Mouse (Mus musculus): ENCODE results near the gene Zbtb22. TPM values are rescaled to one million over a fixed set of nuclear protein-coding genes. Genes with fewer than 3 reads are reported as not detected.
"Not testable (repeated sequence)": the region's sequence is repeated elsewhere in the genome, so short reads cannot be mapped to it uniquely, and the experiment has no call there.

Gene Zbtb22
- 13.8 and 14.9 TPM in 2 replicates for polyA plus RNA-seq (2015; fragmentation: Nextera tagmentation; extraction: Ambion mirVana)

DNA sequence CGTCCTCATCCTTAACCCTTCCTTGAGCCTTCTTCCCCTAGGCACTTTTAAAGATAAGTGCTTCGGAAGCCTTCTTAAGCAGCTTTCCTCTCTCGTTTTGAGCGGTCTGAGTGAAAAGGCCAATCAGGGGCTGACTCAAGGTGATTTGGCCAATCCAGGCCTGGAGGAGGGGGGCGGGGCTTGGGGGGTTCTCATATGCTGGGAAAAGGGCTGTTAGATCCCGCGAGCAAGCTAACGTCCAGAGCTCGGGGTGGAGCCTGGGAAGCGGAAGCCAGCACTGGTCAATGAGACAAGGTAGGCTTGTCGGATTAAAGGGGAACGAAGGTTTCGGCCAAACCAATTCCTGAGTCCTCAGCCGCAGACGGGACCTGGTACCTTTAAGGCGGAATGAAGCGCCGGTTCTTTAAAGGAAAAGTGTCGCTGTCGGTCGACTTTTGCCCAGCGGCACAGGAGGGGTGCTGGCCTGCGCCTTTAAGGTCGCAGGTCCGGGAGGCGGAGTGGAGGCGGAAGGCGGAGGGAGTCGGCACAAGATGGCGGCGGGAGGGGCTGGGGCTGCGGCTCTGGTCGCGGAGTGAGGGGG is at the start of gene Zbtb22, which contains the start of gene Tapbp:
Zbtb22 (plus strand) TSS at position 234 of the 580 bp plus-strand sequence.
Tapbp (plus strand) TSS at position 229 of the 580 bp plus-strand sequence.
- DNase-seq (ENCODE audit: low spot score): peak; percentile 97

DNA sequence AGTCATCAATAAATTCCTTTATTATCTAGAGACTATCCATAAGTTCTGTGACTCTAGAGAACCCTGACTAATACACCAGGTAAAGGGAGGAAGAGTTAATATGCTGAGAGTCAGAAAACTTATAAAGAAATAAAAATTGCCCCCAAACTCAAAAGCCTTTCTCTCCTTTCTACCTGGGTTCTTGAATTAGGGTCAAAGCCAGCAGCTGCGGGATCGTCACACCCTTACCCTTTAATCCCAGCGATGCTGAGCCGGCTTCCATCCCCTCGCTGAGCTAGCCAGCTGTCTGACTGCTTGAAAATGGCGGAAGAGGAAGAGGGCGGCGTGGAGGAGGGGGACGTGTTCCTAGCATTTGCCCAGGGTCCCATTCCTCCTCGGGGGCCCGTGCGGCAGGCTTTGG is 42.2 kb upstream of the Zbtb22 start, which contains the start of gene Gm7029:
Gm7029 (plus strand) TSS at position 301 of the 400 bp plus-strand sequence.
- DNase-seq (ENCODE audit: low spot score): not testable (repeated sequence)

DNA sequence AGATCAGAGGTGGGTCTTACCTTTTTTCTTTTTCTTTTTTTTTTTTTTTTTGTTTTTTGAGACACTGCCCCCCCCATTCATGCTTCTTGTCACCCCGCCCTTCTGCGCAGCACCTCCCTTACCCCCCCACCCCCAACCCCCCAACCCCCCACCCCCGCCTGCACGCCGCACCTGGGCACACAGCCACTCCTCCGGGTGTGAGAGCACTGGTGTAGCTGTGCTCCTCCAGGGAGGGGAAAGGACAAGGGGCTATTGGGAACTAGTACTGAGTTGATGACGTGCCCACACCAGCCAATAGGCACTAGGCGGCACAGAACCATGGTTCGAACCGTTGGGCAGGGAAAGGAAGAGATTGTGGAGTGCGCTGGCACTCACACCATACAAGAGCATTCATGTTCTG is 41.3 kb upstream of the Zbtb22 start:
- no peak for DNase-seq (ENCODE audit: low spot score)

DNA sequence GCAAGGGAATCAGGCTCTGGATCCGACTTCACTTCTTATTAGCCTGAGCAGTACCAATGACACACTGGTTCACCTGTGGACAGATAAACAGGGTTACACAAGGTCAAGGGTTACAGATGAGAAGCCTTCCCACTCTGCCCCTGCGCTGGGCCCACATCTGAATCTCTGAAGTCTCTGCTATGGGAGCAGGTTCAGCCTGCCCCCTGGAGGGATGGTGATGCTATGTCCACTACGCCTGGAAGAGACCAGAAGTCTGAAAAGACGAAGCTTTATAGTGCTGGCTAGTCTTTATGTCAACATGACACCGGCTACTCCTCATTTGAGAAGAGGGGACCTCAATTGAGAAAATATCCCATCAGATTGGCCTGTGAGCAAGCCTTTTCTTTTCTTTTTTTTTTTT is 39.9 kb upstream of the Zbtb22 start:
- DNase-seq (ENCODE audit: low spot score): not testable (repeated sequence)

DNA sequence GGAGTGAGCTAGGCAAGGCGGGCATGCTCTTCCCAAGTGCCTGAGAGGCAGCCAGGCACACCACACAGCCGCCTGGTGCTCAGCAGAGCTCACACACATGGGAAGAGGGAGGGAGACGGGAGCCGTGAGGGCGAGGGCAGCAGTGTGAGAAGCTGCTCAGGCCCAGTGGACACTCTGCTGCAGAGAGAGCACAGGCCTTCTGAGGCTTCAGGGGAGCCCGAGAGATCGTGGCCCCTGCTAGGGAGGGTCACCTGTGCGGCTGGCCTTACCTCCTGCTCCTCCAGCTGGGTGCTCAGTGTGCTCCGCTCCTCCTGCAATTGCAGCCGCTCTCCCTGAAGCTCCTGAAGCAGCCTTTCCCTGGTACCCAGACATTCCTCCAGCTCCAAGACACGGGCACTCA is 31.4 kb upstream of the Zbtb22 start:
- DNase-seq (ENCODE audit: low spot score): not testable (repeated sequence)

DNA sequence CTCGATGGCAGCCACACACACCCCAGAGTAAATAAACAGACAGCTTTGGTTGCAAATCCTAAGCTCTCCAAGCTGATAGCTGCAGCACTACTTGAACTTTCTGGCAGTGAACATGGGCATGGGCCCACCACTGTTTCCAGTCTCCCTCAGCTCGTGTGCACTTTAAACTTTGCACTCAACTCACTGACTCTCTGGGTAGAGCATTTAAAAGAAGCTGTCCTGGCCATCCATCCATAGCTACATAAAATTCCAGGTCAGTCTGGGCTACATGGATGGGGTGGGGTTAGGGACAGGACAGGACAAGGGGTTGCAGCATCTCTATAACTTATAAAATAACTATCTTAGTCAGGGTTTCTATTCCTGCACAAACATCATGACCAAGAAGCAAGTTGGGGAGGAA is 27.9 kb upstream of the Zbtb22 start:
- not testable (repeated sequence) for DNase-seq (ENCODE audit: low spot score)

DNA sequence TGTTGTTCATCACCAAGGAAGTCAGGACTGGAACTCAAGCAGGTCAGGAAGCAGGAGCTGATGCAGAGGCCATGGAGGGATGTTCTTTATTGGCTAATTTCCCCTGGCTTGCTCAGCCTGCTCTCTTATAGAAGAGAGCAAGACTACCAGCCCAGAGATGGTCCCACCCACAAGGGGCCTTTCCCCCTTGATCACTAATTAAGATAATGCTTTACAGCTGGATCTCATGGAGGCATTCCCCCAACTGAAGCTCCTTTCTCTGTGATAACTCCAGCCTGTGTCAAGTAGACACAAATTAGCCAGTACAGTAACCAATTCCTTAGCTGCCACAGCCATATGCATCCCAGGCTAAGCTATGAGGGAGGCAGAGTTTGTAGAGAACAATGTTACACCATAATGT is 27.5 kb upstream of the Zbtb22 start:
- not testable (repeated sequence) for DNase-seq (ENCODE audit: low spot score)

DNA sequence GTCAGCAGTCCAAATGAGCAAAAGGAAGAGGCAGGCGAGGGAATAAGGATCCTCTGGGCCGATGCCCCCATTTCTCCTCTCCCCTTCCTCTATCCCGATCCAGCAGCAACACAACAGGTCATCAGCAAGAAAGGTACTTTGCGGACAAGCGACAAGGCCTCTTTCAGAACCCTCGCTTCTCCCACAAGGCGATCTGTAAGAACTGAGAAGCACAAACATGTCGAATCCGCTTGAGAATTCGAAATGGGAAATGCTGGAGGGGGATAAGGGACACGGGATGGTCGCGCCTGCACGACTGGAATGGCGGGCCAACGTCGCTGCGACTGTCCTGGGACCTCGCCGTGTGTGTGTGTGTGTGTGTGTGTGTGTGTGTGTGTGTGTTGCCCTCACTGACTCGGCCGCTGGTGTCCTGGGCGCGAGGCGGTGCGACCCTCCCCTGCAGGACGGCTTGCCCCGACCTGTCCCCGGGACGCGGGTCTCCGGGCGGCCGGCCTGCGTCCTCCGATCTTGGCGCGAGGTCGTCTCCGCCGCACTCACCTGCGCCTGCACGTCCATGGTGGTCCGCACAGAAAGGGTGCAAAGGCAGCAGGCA is 25.7 kb upstream of the Zbtb22 start:
- DNase-seq (ENCODE audit: low spot score): peak; percentile 2

DNA sequence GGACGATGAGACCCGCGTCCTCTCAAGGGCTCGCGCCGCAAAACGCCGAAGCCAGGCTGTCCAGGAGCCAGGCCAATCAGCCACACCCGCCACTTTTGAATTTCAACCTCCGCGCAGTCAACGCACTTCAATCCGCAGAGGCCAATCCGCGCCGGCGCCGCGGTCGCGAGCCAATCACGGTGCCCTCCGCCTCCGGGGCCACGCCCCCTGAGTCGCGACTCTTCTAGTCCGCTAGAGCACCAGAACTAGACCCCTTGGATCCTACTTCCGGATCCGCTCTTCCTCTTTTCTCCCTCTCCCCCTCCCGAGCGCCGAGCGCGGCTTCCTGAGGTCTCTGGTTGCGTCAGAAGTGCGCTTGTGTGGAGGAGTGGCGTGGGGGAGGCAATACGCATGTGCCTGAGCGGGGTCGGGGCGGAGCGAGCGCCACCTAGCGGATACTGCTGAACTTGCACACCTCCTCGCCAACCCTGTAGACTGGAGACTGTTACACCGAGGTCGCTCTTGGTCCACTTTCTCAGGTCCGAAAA is 25.1 kb upstream of the Zbtb22 start, which contains the start of gene Kifc1:
Kifc1 (minus strand) TSS at position 129 of the 527 bp plus-strand sequence.
- peak; percentile 100 for DNase-seq (ENCODE audit: low spot score)

DNA sequence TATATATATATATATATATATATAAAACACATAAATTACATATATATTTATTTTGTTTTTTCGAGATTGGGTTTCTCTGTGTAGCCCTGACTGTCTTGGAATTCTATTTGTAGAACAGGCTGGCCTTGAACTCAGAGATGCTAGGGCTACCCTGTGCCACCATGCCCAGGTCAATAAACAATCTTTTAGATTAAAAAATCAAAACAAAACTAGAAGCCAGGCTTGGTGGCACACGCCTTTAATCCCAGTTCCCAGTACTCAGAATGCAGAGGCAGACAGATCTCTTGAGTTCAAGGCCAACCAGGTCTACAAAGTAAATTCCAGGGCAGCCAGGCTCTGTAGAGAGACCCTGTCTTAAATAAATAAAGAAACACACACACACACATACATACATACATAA is 24.3 kb upstream of the Zbtb22 start:
- DNase-seq (ENCODE audit: low spot score): no peak

DNA sequence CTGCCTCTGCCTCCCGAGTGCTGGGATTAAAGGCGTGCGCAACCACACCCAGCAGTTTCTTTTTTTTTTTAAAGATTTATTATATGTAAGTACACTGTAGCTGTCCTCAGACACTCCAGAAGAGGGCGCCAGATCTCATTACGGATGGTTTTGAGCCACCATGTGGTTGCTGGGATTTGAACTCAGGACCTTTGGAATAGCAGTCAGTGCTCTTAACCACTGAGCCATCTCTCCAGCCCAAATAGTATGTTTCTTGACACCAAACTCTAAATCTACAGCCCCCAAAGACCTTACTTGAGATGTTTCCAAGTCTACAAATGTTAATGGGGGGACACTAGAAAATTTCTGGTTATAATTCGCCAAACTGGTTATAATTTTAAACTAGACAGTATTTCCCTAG is 23.8 kb upstream of the Zbtb22 start:
- DNase-seq (ENCODE audit: low spot score): not testable (repeated sequence)

DNA sequence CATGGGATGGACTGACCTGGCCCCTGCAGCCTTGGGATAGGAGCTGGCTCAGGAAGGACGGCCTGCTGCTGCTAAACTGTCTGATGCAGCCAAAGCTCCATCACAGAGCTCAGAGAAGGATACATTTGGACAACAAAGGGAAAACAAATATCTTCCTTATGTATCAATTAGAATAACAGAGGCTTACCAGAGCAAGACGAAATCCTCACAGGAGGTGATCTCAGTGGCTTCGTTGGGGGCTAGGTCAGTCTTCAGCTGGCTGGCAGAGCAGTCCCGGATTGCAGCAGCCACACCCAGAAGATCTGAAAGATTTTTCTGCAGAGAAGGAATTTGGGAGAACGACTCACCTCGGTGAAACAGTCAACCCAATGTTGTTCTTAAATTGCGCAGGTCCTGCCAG is 23.3 kb upstream of the Zbtb22 start:
- no peak for DNase-seq (ENCODE audit: low spot score)

DNA sequence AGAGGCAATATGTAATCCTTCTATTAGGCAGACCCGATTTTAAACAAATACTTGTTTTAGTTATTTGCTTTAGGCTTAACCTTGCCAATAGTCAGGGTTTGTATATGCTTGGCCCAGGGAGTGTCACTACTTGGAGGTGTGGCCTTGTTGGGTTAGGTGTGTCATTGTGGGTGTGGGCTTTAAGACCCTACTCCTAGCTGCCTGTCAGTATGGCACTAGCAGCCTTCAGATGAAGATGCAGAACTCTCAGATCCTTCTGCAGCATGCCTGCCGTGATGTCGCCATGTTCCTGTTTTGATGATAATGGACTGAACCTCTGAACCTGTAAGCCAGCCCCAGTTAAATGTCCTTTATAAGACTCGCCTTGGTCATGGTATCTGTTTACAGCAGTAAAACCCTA is 22.7 kb upstream of the Zbtb22 start:
- not testable (repeated sequence) for DNase-seq (ENCODE audit: low spot score)

DNA sequence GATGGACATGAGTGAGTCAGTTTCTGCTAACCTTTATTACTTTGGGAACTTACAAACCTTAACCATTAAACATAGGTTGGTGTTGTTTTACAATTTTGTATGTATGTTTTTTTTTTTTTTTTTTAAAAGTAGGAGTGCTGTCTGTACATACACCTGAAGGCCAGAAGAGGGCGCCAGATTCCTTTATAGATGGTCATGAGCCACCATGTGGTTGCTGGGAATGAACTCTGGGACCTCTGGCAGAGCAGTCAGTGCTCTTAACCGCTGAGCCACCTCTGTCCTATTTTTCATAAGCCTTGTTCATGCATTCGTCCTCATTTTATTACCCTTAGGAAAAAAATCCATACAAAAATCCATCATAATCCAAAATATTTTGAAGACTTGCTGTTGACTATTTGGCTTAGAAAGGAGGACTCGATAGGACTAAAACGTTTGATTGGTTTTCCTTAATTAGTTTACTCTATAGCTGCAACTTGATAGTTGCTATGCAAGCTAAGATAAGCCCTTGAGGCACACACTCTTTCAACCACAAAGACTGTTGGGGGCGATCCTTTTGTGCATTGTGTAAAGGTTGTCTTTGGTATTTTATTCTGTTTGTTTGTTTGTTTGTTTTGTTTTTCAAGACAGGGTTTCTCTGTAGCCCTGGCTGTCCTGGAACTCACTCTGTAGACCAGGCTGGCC is 18.4 kb upstream of the Zbtb22 start:
- DNase-seq (ENCODE audit: low spot score): peak; percentile 73

DNA sequence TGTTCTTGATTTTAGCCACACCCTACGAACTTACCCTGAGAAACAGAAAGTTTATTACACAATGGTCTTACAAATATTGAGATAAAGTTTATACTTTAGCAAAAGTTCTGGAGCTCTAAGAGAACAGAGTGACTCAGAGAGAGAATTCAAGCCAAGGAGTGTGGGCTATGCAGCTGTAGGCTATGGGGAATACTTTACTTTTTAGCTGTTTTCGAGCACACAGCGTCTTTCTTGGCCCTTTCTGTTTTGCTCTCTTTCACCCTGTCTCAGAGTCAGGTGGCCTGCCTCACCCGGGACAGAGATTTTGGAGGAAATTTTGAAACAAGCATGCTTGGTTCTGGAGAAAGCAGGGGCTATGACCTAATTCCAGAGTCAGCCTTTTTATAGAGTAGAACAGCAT is 17.5 kb upstream of the Zbtb22 start:
- DNase-seq (ENCODE audit: low spot score): not testable (repeated sequence)

DNA sequence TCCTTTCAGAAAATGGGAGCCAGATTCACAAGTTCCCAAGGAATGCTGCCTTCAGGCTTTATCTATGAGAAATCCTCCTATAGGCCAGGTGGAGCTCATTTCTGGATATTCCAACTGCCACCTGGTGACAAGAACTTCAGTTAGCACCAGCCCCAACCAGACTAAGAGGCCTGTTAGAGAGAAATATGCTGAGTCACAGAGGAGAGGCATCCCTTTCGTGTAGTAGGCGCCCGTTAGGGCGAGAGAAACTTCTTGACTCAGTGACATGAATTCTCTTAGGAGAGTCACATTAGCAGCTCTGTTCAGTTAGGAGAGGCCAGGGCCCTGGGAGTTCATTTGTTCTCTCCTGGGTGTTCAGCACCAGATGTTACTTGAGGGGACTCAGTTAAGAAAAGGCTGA is 16.1 kb upstream of the Zbtb22 start:
- no peak for DNase-seq (ENCODE audit: low spot score)

DNA sequence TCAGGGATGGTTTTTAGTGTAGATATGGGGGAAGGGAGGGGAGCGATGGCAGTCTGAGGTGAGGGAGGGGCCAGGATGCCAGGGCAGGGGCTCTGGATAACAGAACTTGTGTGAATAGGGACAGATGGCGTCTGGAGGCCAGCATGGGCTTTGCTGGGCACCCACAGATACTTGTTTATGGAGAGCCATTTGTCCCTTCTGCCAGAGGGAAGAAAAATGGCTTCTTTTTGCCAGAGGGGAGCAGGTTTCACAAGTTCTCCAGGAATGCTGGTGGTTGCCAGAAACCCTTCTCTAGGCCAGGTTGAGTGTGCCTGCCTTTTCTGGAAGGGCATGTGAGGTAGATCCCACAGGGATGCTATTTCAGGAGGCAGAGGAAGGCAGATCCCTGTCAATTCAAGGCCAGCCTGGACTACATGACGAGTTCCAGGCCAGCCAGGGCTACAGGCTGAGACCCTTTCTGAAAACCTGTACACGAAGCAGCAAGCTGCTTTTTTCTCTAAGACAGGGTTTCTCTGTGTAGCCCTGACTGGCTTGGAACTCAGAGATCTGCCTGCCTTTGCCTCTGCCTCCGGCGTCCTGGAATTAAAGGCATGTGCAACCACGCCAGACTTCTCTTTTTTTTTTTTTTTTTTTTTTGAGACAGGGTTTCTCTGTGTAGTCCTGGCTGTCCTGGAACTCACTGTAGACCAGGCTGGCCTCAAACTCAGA is 15.3 kb upstream of the Zbtb22 start:
- no peak for DNase-seq (ENCODE audit: low spot score)

DNA sequence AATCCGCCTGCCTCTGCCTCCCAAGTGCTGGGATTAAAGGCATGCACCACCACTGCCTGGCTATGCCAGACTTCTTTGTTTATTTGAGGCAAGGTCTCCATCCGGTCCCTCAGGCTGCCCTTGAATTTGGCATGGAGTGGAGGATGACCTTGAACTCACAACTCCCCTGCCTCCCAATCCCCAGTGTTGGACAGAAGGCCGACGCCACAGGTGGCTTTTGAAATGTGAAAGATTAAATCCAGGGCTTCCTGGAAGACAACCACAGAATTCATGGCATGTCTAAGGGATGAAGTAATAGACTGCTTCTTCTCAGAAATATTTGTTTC is 14.8 kb upstream of the Zbtb22 start:
- DNase-seq (ENCODE audit: low spot score): no peak

DNA sequence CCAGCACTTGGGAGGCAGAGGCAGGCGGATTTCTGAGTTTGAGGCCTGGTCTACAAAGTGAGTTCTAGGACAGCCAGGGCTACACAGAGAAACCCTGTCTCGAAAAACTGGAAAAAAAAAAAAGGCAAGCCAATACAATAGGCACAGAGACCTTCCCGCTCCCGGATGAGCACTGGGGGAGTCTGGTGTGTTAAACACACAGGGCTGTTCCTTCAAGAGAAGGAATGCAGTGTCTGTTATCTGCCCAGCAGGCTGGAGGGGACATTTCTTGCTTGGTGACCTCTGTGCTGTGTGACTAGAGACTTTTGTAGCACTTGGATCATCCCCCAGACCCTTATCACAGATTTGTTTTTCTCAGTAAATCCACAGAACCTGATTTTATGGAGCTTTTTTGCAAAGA is 14.1 kb upstream of the Zbtb22 start:
- no peak for DNase-seq (ENCODE audit: low spot score)

DNA sequence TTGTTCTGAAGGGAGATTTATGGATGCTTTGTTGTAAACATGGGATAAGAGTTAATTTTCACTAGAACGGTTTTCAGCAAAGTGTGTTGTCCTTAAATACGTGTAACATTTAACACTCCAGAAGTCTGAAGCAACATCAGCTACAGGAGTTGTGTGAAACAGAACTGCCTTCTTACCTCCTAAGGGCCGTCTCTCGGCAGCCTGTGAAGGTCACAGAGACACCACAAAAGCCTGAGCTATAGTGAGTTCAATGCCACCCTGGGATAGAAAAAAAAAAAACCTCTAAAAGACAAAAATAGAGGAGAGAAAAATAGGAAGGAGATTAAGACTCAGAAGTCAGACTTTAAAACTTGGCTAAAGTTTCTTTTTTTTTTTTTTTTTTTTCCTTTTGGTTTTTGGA is 13.6 kb upstream of the Zbtb22 start:
- no peak for DNase-seq (ENCODE audit: low spot score)

DNA sequence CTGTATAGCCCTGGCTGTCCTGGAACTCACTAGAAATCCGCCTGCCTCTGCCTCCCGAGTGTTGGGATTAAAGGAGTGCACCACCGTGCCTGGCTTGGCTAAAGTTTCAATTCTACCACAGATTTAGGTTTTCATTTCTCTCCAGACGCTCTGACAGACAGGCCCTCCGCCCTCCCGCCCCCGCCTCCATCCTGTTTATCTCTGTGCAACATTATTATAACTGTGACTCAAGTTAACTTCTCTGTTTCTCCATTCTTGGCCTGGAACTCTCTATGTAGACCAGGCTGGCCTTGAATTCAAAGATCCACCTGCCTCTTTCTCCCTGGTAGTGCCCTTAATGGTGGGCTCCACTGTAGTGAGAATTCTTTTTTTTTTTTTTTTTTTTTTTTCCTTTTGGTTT is 13.2 kb upstream of the Zbtb22 start:
- DNase-seq (ENCODE audit: low spot score): no peak

Data from thymus, postnatal 0 days (tissue).